Mouse (Mus musculus) MEL (cell line): ENCODE measurements around the gene Insrr.

Experiments
- CHD2 ChIP-seq: IDR thresholded peaks from 2 replicates; pipeline ENCODE4 v1.6.1; 2011; ENCODE audit warnings: low read length, improper control_type of control experiment
- CTCF ChIP-seq, 3 experiments: IDR thresholded peaks in 2 of 3; conservative IDR thresholded peaks in 1 of 3; 2 replicates each; pipeline ENCODE4 v1.5.1; 2011 to 2012; ENCODE audit warnings: low read length in 3 of 3, low read depth in 2 of 3, mild to moderate bottlenecking in 2 of 3, improper control_type of control experiment in 1 of 3, inconsistent platforms in 1 of 3, mixed read lengths in 1 of 3, moderate library complexity in 1 of 3; ENCODE audit not compliant: control insufficient read depth in 1 of 3, insufficient read depth in 1 of 3, poor library complexity in 1 of 3, severe bottlenecking in 1 of 3
- ELF1 ChIP-seq: IDR thresholded peaks from 2 replicates; pipeline ENCODE4 v1.6.1; 2014; ENCODE audit warnings: low read depth, mild to moderate bottlenecking, inconsistent platforms, low read length, improper control_type of control experiment, moderate library complexity
- EP300 ChIP-seq, 2 experiments: IDR thresholded peaks; 2 replicates each; pipeline ENCODE4 v1.6.1; 2011; ENCODE audit warnings: improper control_type of control experiment in 2 of 2, low read length in 2 of 2, low read depth in 1 of 2, mild to moderate bottlenecking in 1 of 2
- GABPA ChIP-seq: IDR thresholded peaks from 2 replicates; pipeline ENCODE4 v1.6.1; 2012; ENCODE audit warnings: low read depth, mild to moderate bottlenecking, inconsistent platforms, low read length, improper control_type of control experiment, moderate library complexity
- GATA1 ChIP-seq: IDR thresholded peaks from 2 replicates; pipeline ENCODE4 v1.6.1; 2011; ENCODE audit warnings: low read depth, low read length, improper control_type of control experiment
- HCFC1 ChIP-seq: IDR thresholded peaks from 2 replicates; pipeline ENCODE4 v1.6.1; 2012; ENCODE audit warnings: low read depth, mild to moderate bottlenecking, inconsistent platforms, low read length, improper control_type of control experiment, moderate library complexity
- MAX ChIP-seq: IDR thresholded peaks from 2 replicates; pipeline ENCODE4 v1.6.1; 2011; ENCODE audit warnings: low read length, improper control_type of control experiment
- MXI1 ChIP-seq: IDR thresholded peaks from 2 replicates; pipeline ENCODE4 v1.6.1; 2011; ENCODE audit warnings: mild to moderate bottlenecking, low read depth, low read length, improper control_type of control experiment
- POLR2A ChIP-seq, 2 experiments: IDR thresholded peaks; 2 replicates each; pipeline ENCODE4 v1.6.1; 2011 to 2012; ENCODE audit warnings: low read length in 2 of 2, mild to moderate bottlenecking in 2 of 2, control low read depth in 1 of 2, improper control_type of control experiment in 1 of 2, low read depth in 1 of 2, moderate library complexity in 1 of 2; ENCODE audit not compliant: control insufficient read depth in 1 of 2, insufficient read depth in 1 of 2, poor library complexity in 1 of 2
- UBTF ChIP-seq: IDR thresholded peaks from 2 replicates; pipeline ENCODE4 v1.6.1; 2012; ENCODE audit warnings: low read depth, mild to moderate bottlenecking, inconsistent platforms, low read length, improper control_type of control experiment, moderate library complexity, borderline replicate concordance; ENCODE audit not compliant: insufficient read depth
- USF1 ChIP-seq: IDR thresholded peaks from 2 replicates; pipeline ENCODE4 v1.6.1; 2014; ENCODE audit warnings: low read depth, mild to moderate bottlenecking, inconsistent platforms, low read length, improper control_type of control experiment, moderate library complexity

- TF ChIP-seq POLR2A (IDR thresholded peaks at IDR 0.05; ENCODE audit: control insufficient read depth in 1 of 2, insufficient read depth in 1 of 2, low read depth in 1 of 2, low read length in 2 of 2, poor library complexity in 1 of 2) = no peak
- TF ChIP-seq CHD2 = no peak
- no peak for TF ChIP-seq USF1
- TF ChIP-seq CTCF (IDR thresholded peaks at IDR 0.05 in 2 of 3, conservative IDR thresholded peaks at IDR 0.05 in 1 of 3; ENCODE audit: control insufficient read depth in 1 of 3, insufficient read depth in 1 of 3, low read depth in 2 of 3, low read length in 3 of 3, poor library complexity in 1 of 3, severe bottlenecking in 1 of 3) = no peak
- no peak for TF ChIP-seq MAX
- TF ChIP-seq MXI1 = no peak
- 0 out of 4 replicates have a peak, but pooled peaks of 1 of the 2 experiments have one; percentile 13 for TF ChIP-seq EP300 (IDR thresholded peaks at IDR 0.05; ENCODE audit: low read depth in 1 of 2, low read length in 2 of 2)
- TF ChIP-seq GABPA = no peak
- TF ChIP-seq ELF1 = no peak
- no peak for TF ChIP-seq HCFC1
- TF ChIP-seq GATA1 = 0 out of 2 replicates have a peak, but pooled peaks have one; percentile 5
- TF ChIP-seq UBTF = no peak
Measured at GRCm38 (mm10) chr3:87785156-87785555, 11.6 kb upstream of the Insrr start.
